Mouse (Mus musculus) midbrain, postnatal 0 days (tissue): ENCODE data around the gene Cabp1. TPM values are rescaled to one million over a fixed set of nuclear protein-coding genes. Genes with fewer than 3 reads are reported as not detected.

Source experiments
- ATAC-seq: fragments of 200-750 bp; cut with Nextera tagmentation; 2 replicates; pipeline ENCODE4 v1.8.0; 2017; ENCODE audit warnings: moderate number of reproducible peaks, mild to moderate bottlenecking, moderate TSS enrichment, moderate library complexity; ENCODE audit not compliant: low FRiP score
- DNase-seq: peaks from one replicate; pipeline ENCODE4 v3.0.0-alpha.2; 2015; ENCODE audit warnings: low spot score
- H3K27ac ChIP-seq: fragments of 300-500 bp; sonication (generic); 2 replicates; pipeline ENCODE4 v1.5.1; 2014; ENCODE audit warnings: low read depth, mild to moderate bottlenecking, low read length, mixed read lengths
- H3K27me3 ChIP-seq: fragments of 300-500 bp; sonication (generic); 2 replicates; pipeline ENCODE4 v1.6.1; 2014; ENCODE audit warnings: low read length, control low read depth, mixed read lengths; ENCODE audit not compliant: insufficient read depth
- H3K36me3 ChIP-seq: fragments of 300-500 bp; sonication (generic); 2 replicates; pipeline ENCODE4 v1.6.1; 2014; ENCODE audit warnings: low read length, control low read depth, mixed read lengths; ENCODE audit not compliant: insufficient read depth
- H3K4me1 ChIP-seq: fragments of 300-500 bp; sonication (generic); 2 replicates; pipeline ENCODE4 v1.6.1; 2014; ENCODE audit warnings: mild to moderate bottlenecking, control low read depth, antibody characterized with exemption, low read length, mixed read lengths; ENCODE audit not compliant: insufficient read depth
- H3K4me2 ChIP-seq: fragments of 300-500 bp; sonication (generic); 2 replicates; pipeline ENCODE4 v1.6.1; 2014; ENCODE audit warnings: low read depth, mild to moderate bottlenecking, low read length, mixed read lengths; ENCODE audit not compliant: poor library complexity, severe bottlenecking
- H3K4me3 ChIP-seq: fragments of 300-500 bp; sonication (generic); 2 replicates; pipeline ENCODE4 v1.5.1; 2014; ENCODE audit warnings: low read depth, mild to moderate bottlenecking, low read length, moderate library complexity
- H3K9ac ChIP-seq: fragments of 300-500 bp; sonication (generic); replicated peaks from 2 replicates; pipeline ENCODE4 v1.6.1; 2014; ENCODE audit warnings: mild to moderate bottlenecking, low read length, moderate library complexity, mixed read lengths; ENCODE audit not compliant: poor library complexity, severe bottlenecking
- H3K9me3 ChIP-seq: fragments of 300-500 bp; sonication (generic); 2 replicates; pipeline ENCODE4 v1.6.1; 2016; ENCODE audit warnings: low read length, control low read depth
- CTCF ChIP-seq: IDR thresholded peaks from 2 replicates; pipeline ENCODE4 v1.5.1; 2016; ENCODE audit warnings: antibody characterized with exemption, mild to moderate bottlenecking
- WGBS: fragments of 180-500 bp; shearing (Covaris S2); extraction: QIAGEN DNeasy Blood & Tissue Kit; methylation state at CpG from one replicate; pipeline ENCODE4 v1.1.7; 2014; 5-methylcytosine and 5-hydroxymethylcytosine counted together
- polyA plus RNA-seq: library from polyadenylated mRNA; unstranded; fragments of >200 nt; fragmentation: Nextera tagmentation; extraction: Ambion mirVana; gene quantifications from 2 replicates; pipeline ENCODE4 v1.2.1, GENCODE M21; 2015
- total RNA-seq: library from RNA; depleted of rRNA; stranded (reverse); fragments of >200 nt; gene quantifications from 2 replicates; pipeline ENCODE4 v1.2.3, GENCODE M21; 2014; rRNA removed

Cabp1 gene
- total and polyA plus RNA-seq, 2 experiments from 2014 or later: 12.7 to 15.5 TPM

DNA sequence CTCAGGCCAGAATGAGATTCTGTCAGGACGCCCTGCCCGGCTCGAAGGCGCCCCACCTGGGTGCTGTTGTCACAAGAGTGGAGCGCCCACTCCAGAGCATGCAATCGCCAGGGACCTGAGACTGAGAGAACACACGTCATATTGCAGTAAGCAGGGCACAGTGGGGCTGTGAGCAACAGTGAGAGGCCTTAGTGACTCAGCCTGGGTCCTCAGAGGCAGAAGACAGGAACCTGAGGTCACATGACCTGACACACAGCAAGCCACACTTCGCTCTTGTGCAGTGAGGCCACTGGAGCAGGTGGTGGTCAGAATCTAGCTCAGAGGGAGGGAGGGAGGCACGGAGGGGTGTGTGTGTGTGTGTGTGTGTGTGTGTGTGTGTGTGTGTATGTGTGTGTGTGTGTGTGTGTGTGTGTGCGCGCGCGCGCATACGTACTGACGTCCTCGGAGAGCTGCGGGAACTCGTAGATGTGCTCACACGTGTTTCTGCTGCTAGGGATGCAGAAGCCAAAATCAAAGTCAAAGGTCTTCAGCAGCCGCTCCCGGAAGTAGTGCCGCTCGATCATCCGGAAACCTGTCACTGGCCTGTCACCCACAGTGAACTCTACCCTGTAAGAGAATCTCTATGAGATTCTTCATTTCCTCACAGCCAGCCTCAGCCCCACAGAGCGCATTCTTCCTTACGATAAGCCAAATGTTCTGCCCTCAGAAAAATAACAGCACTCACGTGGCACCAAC is 67.4 kb downstream of the Cabp1 start:
- peaks cover 44% of the 10 kb centered on the region for H3K36me3 ChIP-seq
- H3K9ac ChIP-seq: no peak overlapping the region
- WGBS: 89% methylated on average over 27 of the region's 28 CpGs
- TF ChIP-seq CTCF: no peak
- ATAC-seq (no peak), DNase-seq (no peak)
- H3K4me1 ChIP-seq: no peaks in the 10 kb centered on the region
- H3K4me2 ChIP-seq: no peak overlapping the region
- no peak overlapping the region for H3K4me3 ChIP-seq
- no peaks in the 10 kb centered on the region for H3K27me3 ChIP-seq
- no peak overlapping the region for H3K27ac ChIP-seq
- H3K9me3 ChIP-seq: no peaks in the 10 kb centered on the region

DNA sequence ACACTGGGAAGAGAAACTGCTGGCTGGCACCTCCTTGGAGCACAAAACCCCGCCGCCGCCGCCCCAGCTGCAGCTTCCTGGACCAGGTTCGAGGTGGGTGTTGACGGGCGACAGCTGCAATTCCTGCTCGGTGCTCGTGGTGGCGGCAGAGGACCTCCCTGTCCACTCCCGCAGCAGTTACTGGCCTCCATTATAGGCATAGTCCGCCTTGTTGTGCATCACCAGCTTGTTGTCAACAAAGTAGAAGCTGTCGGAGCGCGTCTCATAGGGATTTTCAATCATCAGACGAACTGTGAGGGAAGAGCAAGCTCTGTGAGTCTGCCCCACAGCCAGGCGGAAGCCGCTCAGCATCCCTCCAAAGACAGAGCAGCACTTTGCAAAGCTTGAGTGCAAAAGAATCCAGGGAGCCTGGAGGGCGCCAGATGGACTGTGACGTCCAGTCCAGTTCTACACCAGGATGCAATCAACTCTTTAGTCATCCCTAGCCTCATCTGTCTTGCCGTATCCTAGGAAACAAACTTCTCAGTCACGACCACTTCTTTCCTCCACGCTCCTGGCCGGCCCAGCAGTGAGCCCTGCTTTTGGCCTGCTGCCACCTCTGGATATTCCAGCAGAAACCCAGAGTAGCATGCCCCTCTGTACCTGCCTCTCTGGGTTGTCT is 68.8 kb downstream of the Cabp1 start:
- H3K36me3 ChIP-seq: peaks cover 44% of the 10 kb centered on the region
- DNase-seq (peak; percentile 87), ATAC-seq (peak; percentile 41; the same call in 1 of the 2 replicates)
- WGBS: 20% methylated on average over 24 of the region's 24 CpGs
- TF ChIP-seq CTCF: peak; percentile 91
- H3K4me2 ChIP-seq: no peak overlapping the region
- H3K27ac ChIP-seq: no peak overlapping the region
- no peaks in the 10 kb centered on the region for H3K9me3 ChIP-seq
- H3K9ac ChIP-seq: no peak overlapping the region
- H3K27me3 ChIP-seq: no peaks in the 10 kb centered on the region
- H3K4me3 ChIP-seq: no peak overlapping the region
- no peaks in the 10 kb centered on the region for H3K4me1 ChIP-seq

DNA sequence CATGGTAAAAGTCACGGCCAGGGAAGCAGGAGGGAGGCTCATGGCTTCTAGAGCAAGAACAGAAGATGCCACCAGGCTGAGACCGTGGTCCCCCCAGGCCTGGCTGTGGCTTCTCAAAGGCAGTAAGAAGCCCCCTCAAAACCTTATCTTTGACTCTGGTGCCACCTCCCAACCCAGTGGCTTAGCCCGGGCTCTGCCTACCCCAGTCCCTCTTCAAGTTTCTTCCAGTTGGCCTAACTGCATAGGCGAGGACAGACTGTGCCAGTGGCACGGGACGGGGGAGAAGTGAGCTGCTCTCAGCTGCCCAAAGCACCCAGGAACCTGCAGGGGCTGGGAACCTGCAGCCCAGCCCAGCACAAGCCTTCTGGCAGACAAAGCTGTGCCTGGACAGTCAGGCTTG is 69.5 kb downstream of the Cabp1 start:
- ATAC-seq (no peak), DNase-seq (no peak)
- Histone ChIP-seq H3K4me3 (no peak overlapping the region), H3K9me3 (no peaks in the 10 kb centered on the region), H3K4me1 (no peaks in the 10 kb centered on the region), H3K27ac (no peak overlapping the region), H3K4me2 (no peak overlapping the region), H3K36me3 (peaks cover 39% of the 10 kb centered on the region), H3K9ac (no peak overlapping the region), H3K27me3 (no peaks in the 10 kb centered on the region)
- WGBS: 93% methylated on average over 6 of the region's 6 CpGs
- no peak for TF ChIP-seq CTCF

DNA sequence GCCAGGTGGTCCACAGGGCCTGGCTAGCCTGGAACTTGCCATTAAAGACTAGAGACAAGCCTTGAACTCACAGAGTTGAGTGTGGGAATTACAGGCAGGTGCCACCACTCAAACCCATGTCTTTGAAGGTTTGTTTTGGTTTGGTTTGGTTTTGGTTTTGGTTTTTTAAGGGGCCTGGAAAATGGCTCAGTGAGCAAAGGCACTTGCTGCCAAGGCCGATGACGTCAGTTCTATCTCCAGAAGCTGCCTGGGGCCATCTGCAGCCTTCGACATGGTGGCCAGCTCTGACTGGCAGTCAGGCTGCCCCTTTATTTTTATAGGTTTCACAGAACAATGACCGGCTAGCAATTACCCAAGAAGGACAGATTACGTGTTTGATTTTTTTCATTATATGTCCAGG is 73.2 kb downstream of the Cabp1 start:
- no peak overlapping the region for H3K27ac ChIP-seq
- peak; percentile 39 for DNase-seq
- H3K9me3 ChIP-seq: no peaks in the 10 kb centered on the region
- no peak overlapping the region for H3K4me2 ChIP-seq
- peaks cover 13% of the 10 kb centered on the region for H3K36me3 ChIP-seq
- no peak overlapping the region for H3K4me3 ChIP-seq
- no peak for TF ChIP-seq CTCF
- peaks cover 7% of the 10 kb centered on the region for H3K4me1 ChIP-seq
- no peak overlapping the region for H3K9ac ChIP-seq
- no peaks in the 10 kb centered on the region for H3K27me3 ChIP-seq
- WGBS: 81% methylated on average over 5 of the region's 5 CpGs
- no peak for ATAC-seq

DNA sequence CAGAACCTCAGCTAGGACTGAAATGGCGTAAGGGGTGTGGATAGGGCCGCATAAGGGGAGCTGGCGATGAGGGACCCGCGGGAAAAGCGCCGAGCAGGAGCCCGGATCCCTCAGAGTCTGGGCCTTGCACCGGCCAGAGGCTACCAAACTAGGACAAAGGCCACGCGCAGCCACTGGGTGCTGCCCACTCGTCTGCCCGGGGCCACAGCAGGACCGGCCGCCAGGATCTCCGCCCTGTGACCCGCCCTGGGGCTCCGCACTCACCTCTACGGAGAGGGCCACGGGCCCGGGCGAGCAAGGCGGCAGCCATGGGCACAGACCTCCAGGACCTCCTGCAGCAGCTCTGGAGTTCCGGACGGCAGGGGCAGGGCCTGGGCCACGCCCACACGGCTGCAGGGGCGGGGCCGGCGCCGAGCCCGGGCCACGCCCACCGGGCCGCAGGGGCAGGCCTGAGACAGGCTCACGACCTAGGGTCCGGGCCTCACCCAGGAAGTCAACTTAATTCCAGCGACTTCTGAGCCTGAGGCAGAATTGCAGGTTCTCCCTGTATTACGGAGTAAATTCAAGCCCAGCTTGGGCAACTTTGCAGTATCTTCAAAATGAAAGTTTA is 75.1 kb downstream of the Cabp1 start, which contains the start of gene Acads:
TSS of gene Acads (minus strand) at position 386 of the 610 bp plus-strand sequence.
- Histone ChIP-seq H3K27ac (no peak within 1 kb of the TSS), H3K9ac (peak within 1 kb of the TSS; percentile 57), H3K36me3 (peaks cover 2% of the 10 kb centered on the region), H3K4me1 (peaks cover 7% of the 10 kb centered on the region), H3K4me3 (peak within 1 kb of the TSS; percentile 47), H3K27me3 (no peaks in the 10 kb centered on the region), H3K4me2 (peak within 1 kb of the TSS; percentile 87), H3K9me3 (no peaks in the 10 kb centered on the region)
- DNase-seq (peak; percentile 46), ATAC-seq (peak; percentile 45; the same call in 1 of the 2 replicates)
- TF ChIP-seq CTCF: no peak
- 3% methylated on average over 39 of the region's 39 CpGs for WGBS

Other genes with a start within 250 kb of the Cabp1 start
- gene Hnf1a, start 223.3 kb downstream of the Cabp1 start, total RNA-seq: not detected in 2 replicates
- gene Hnf1a, start 223.3 kb downstream of the Cabp1 start, polyA plus RNA-seq: 0.05 and 0.06 TPM in 2 replicates
- 153 TPM in 2 replicates for gene Sppl3, start 183.2 kb downstream of the Cabp1 start, total RNA-seq
- gene Sppl3, start 183.2 kb downstream of the Cabp1 start, polyA plus RNA-seq: 34.9 and 37.1 TPM in 2 replicates
- gene Gm10401, start 96.1 kb downstream of the Cabp1 start, total RNA-seq: not detected in 2 replicates
- 42.9 and 44.1 TPM in 2 replicates for gene Gm10401, start 96.1 kb downstream of the Cabp1 start, polyA plus RNA-seq
- gene Acads, start 75.0 kb downstream of the Cabp1 start, total RNA-seq: 16.5 and 17.4 TPM in 2 replicates
- gene Acads, start 75.0 kb downstream of the Cabp1 start, polyA plus RNA-seq: 13.4 and 14.1 TPM in 2 replicates
- gene Unc119b, start 59.4 kb downstream of the Cabp1 start, total RNA-seq: 28.4 and 30.0 TPM in 2 replicates
- gene Unc119b, start 59.4 kb downstream of the Cabp1 start, polyA plus RNA-seq: 16.9 and 18.4 TPM in 2 replicates
- 61.7 and 64.6 TPM in 2 replicates for gene Mlec, start 36.2 kb downstream of the Cabp1 start, total RNA-seq
- gene Mlec, start 36.2 kb downstream of the Cabp1 start, polyA plus RNA-seq: 11.4 and 16.2 TPM in 2 replicates
- 33.2 and 41.5 TPM in 2 replicates for gene Pop5, start 41.5 kb upstream of the Cabp1 start, total RNA-seq
- gene Pop5, start 41.5 kb upstream of the Cabp1 start, polyA plus RNA-seq: 95.5 and 101 TPM in 2 replicates
- 103 and 118 TPM in 2 replicates for gene Rnf10, start 78.5 kb upstream of the Cabp1 start, total RNA-seq
- 154 and 158 TPM in 2 replicates for gene Rnf10, start 78.5 kb upstream of the Cabp1 start, polyA plus RNA-seq
- gene Coq5, start 85.3 kb upstream of the Cabp1 start, total RNA-seq: 29.6 and 36.7 TPM in 2 replicates
- 42.8 and 43.5 TPM in 2 replicates for gene Coq5, start 85.3 kb upstream of the Cabp1 start, polyA plus RNA-seq
- gene Dynll1, start 106.6 kb upstream of the Cabp1 start, total RNA-seq: 196 and 214 TPM in 2 replicates
- 893 and 930 TPM in 2 replicates for gene Dynll1, start 106.6 kb upstream of the Cabp1 start, polyA plus RNA-seq
- gene Srsf9, start 132.8 kb upstream of the Cabp1 start, total RNA-seq: 44.1 and 45.5 TPM in 2 replicates
- 88.0 and 93.8 TPM in 2 replicates for gene Srsf9, start 132.8 kb upstream of the Cabp1 start, polyA plus RNA-seq
- gene Gatc, start 146.8 kb upstream of the Cabp1 start, total RNA-seq: 17.6 and 27.8 TPM in 2 replicates
- gene Gatc, start 146.8 kb upstream of the Cabp1 start, polyA plus RNA-seq: 39.2 and 42.4 TPM in 2 replicates
- gene Triap1, start 146.8 kb upstream of the Cabp1 start, total RNA-seq: 10.7 and 16.9 TPM in 2 replicates
- 53.8 and 54.5 TPM in 2 replicates for gene Triap1, start 146.8 kb upstream of the Cabp1 start, polyA plus RNA-seq
- 1,189 and 1,342 TPM in 2 replicates for gene Cox6a1, start 154.6 kb upstream of the Cabp1 start, total RNA-seq
- gene Cox6a1, start 154.6 kb upstream of the Cabp1 start, polyA plus RNA-seq: 1,504 and 1,624 TPM in 2 replicates
- gene Msi1, start 235.2 kb upstream of the Cabp1 start, total RNA-seq: 72.5 and 82.9 TPM in 2 replicates
- gene Msi1, start 235.2 kb upstream of the Cabp1 start, polyA plus RNA-seq: 41.1 and 52.1 TPM in 2 replicates